Mouse (Mus musculus) CD4-positive, CD25-positive, alpha-beta regulatory T cell, adult 2 months (primary cell): ENCODE data around the gene Ankrd23.
A peak's percentile ranks its signal among the peaks of the same experiment; 100 is the strongest.

Experiments used
- DNase-seq: peaks from one replicate; pipeline ENCODE4 v3.0.0-alpha.2; 2012; ENCODE audit warnings: low read depth, low spot score

The Ankrd23 gene

GRCm38 (mm10) chr1:36522210-36522609 is 14.5 kb downstream of the Ankrd23 start:
- no peak for DNase-seq

GRCm38 (mm10) chr1:36519626-36520025 is 17.1 kb downstream of the Ankrd23 start:
- DNase-seq = no peak

- no peak for DNase-seq
Measured at GRCm38 (mm10) chr1:36518259-36518658, 18.4 kb downstream of the Ankrd23 start.

- DNase-seq = peak; percentile 34
Measured at GRCm38 (mm10) chr1:36513718-36514117, 23.0 kb downstream of the Ankrd23 start.

- no peak for DNase-seq
Measured at GRCm38 (mm10) chr1:36513310-36513709, 23.4 kb downstream of the Ankrd23 start.

- no peak for DNase-seq
Measured at GRCm38 (mm10) chr1:36512966-36513280, 23.8 kb downstream of the Ankrd23 start.

GRCm38 (mm10) chr1:36512089-36512965 is 24.4 kb downstream of the Ankrd23 start:
- peak; percentile 68 for DNase-seq

GRCm38 (mm10) chr1:36511289-36512021 is 25.2 kb downstream of the Ankrd23 start, which contains the start of gene Cnnm3:
Gene Cnnm3 (plus strand): TSS chr1:36511867.
- peak; percentile 98 for DNase-seq

- no peak for DNase-seq
Measured at GRCm38 (mm10) chr1:36508238-36508637, 28.4 kb downstream of the Ankrd23 start.

GRCm38 (mm10) chr1:36501261-36501660 is 35.4 kb downstream of the Ankrd23 start:
- peak; percentile 90 for DNase-seq

GRCm38 (mm10) chr1:36497312-36497711 is 39.4 kb downstream of the Ankrd23 start:
- DNase-seq = no peak

GRCm38 (mm10) chr1:36496719-36497118 is 40.0 kb downstream of the Ankrd23 start:
- DNase-seq = no peak

- DNase-seq = no peak
Measured at GRCm38 (mm10) chr1:36493299-36493698, 43.4 kb downstream of the Ankrd23 start.

- no peak for DNase-seq
Measured at GRCm38 (mm10) chr1:36492416-36493139, 44.1 kb downstream of the Ankrd23 start.

GRCm38 (mm10) chr1:36489661-36490060 is 47.0 kb downstream of the Ankrd23 start:
- no peak for DNase-seq

GRCm38 (mm10) chr1:36487111-36487510 is 49.6 kb downstream of the Ankrd23 start:
- DNase-seq = no peak

GRCm38 (mm10) chr1:36485080-36485479 is 51.6 kb downstream of the Ankrd23 start:
- DNase-seq = no peak

- DNase-seq = no peak
Measured at GRCm38 (mm10) chr1:36483825-36484224, 52.9 kb downstream of the Ankrd23 start.
